Mouse (Mus musculus): ENCODE data around the gene Ern1. TPM values are rescaled to one million over a fixed set of nuclear protein-coding genes. Genes with fewer than 3 reads are reported as not detected.

Ern1 gene
- polyA plus RNA-seq, 1 experiment from 2014 or later: 3.9 TPM

Other genes starting within 250 kb of the Ern1 start
- gene Ftsj3, start 231.8 kb downstream of the Ern1 start, polyA plus RNA-seq (2015; fragmentation: Nextera tagmentation; extraction: Ambion mirVana): 36.6 and 37.4 TPM in 2 replicates
- gene Psmc5, start 231.7 kb downstream of the Ern1 start, polyA plus RNA-seq (2015; fragmentation: Nextera tagmentation; extraction: Ambion mirVana): 229 and 256 TPM in 2 replicates
- 17.9 and 20.4 TPM in 2 replicates for gene Smarcd2, start 214.9 kb downstream of the Ern1 start, polyA plus RNA-seq (2015; fragmentation: Nextera tagmentation; extraction: Ambion mirVana)
- gene Tcam1, start 211.2 kb downstream of the Ern1 start, polyA plus RNA-seq (2015; fragmentation: Nextera tagmentation; extraction: Ambion mirVana): 0.06 and 0.13 TPM in 2 replicates
- gene Gh, start 186.0 kb downstream of the Ern1 start, polyA plus RNA-seq (2015; fragmentation: Nextera tagmentation; extraction: Ambion mirVana): not detected in 2 replicates
- gene Cd79b, start 173.1 kb downstream of the Ern1 start, polyA plus RNA-seq (2015; fragmentation: Nextera tagmentation; extraction: Ambion mirVana): 1.2 TPM in 2 replicates
- 0.03 and 0.08 TPM in 2 replicates for gene Scn4a, start 134.6 kb downstream of the Ern1 start, polyA plus RNA-seq (2015; fragmentation: Nextera tagmentation; extraction: Ambion mirVana)
- gene Prr29, start 122.4 kb downstream of the Ern1 start, polyA plus RNA-seq (2015; fragmentation: Nextera tagmentation; extraction: Ambion mirVana): 0.15 and 0.27 TPM in 2 replicates
- gene Icam2, start 99.8 kb downstream of the Ern1 start, polyA plus RNA-seq (2015; fragmentation: Nextera tagmentation; extraction: Ambion mirVana): 77.7 and 86.1 TPM in 2 replicates
- gene Tex2, start 125.6 kb upstream of the Ern1 start, polyA plus RNA-seq (2015; fragmentation: Nextera tagmentation; extraction: Ambion mirVana): 12.3 and 13.1 TPM in 2 replicates

Measured in heart, embryonic 13.5 days (tissue).